ENCODE assay signal across 8 mouse cellular contexts in the genomic region with DNA sequence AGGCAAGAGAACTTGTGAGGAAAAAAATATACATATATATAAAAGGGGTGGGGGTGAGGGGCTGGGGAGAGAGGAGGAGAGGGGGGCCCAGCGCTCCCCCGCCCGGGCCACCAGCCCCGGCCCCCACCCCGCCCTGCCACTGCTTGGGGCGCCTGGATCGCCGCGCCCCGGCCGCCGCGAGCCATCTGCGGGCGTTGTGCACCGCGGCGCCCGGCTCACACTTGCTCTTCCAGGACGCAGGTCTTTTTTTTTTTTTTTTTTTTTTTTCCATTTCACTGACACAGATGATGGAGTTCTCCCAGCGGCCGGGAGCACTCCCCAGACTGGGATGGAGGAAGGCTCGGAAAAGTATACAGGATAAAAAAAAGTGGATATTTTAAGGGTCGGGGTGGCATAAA. TPM values are rescaled to one million over a fixed set of nuclear protein-coding genes. Genes with fewer than 3 reads are reported as not detected.
A peak's percentile ranks its signal among the peaks of the same experiment; 100 is the strongest.
DNase-seq lines count a peak whose midpoint lies in the region; ATAC-seq and TF ChIP-seq lines count a peak whose summit lies in the region.

No protein-coding gene starts in this region.

- no peak for TF ChIP-seq CTCF in hindbrain, postnatal 0 days (IDR thresholded peaks at IDR 0.05; ENCODE audit: low read depth)
- TF ChIP-seq CTCF in midbrain, postnatal 0 days (IDR thresholded peaks at IDR 0.05), result no peak

- H3K9me3 ChIP-seq in kidney, embryonic 14.5 days (ENCODE audit: control insufficient read depth, low read length), result no peaks in the 10 kb centered on the region
- no peaks in the 10 kb centered on the region for H3K9me3 ChIP-seq in embryonic facial prominence, embryonic 13.5 days
- H3K9me3 ChIP-seq in hindbrain, postnatal 0 days (ENCODE audit: low read length), result no peaks in the 10 kb centered on the region
- H3K9me3 ChIP-seq in midbrain, postnatal 0 days (ENCODE audit: low read length), result no peaks in the 10 kb centered on the region

- no peak overlapping the region for H3K27ac ChIP-seq in kidney, embryonic 14.5 days (ENCODE audit: low read depth, low read length)
- H3K27ac ChIP-seq in embryonic facial prominence, embryonic 13.5 days, result no peak overlapping the region
- H3K27ac ChIP-seq in hindbrain, postnatal 0 days, result peak overlapping the region; percentile 83
- no peak overlapping the region; the same call in 1 of the 2 replicates for H3K27ac ChIP-seq in midbrain, postnatal 0 days (ENCODE audit: low read depth, low read length)

- H3K4me3 ChIP-seq in kidney, embryonic 14.5 days (ENCODE audit: low read length), result peak overlapping the region; percentile 63
- H3K4me3 ChIP-seq in embryonic facial prominence, embryonic 13.5 days, result peak overlapping the region; percentile 60
- peak overlapping the region; percentile 65 for H3K4me3 ChIP-seq in hindbrain, postnatal 0 days (ENCODE audit: low read length)
- H3K4me3 ChIP-seq in midbrain, postnatal 0 days (ENCODE audit: low read depth, low read length), result peak overlapping the region; percentile 57

- no peaks in the 10 kb centered on the region for H3K36me3 ChIP-seq in kidney, embryonic 14.5 days (ENCODE audit: control insufficient read depth, insufficient read depth, low read length)
- H3K36me3 ChIP-seq in embryonic facial prominence, embryonic 13.5 days, result no peaks in the 10 kb centered on the region
- no peaks in the 10 kb centered on the region for H3K36me3 ChIP-seq in hindbrain, postnatal 0 days (ENCODE audit: insufficient read depth, low read length)
- H3K36me3 ChIP-seq in midbrain, postnatal 0 days (ENCODE audit: insufficient read depth, low read length), result no peaks in the 10 kb centered on the region

- peaks cover 22% of the 10 kb centered on the region; the same call in 1 of the 2 replicates for H3K4me1 ChIP-seq in kidney, embryonic 14.5 days (ENCODE audit: control insufficient read depth, insufficient read depth, low read length)
- peaks cover 47% of the 10 kb centered on the region for H3K4me1 ChIP-seq in embryonic facial prominence, embryonic 13.5 days
- peaks cover 14% of the 10 kb centered on the region; the same call in 1 of the 2 replicates for H3K4me1 ChIP-seq in hindbrain, postnatal 0 days (ENCODE audit: insufficient read depth, low read length)
- peaks cover 11% of the 10 kb centered on the region; the same call in 1 of the 2 replicates for H3K4me1 ChIP-seq in midbrain, postnatal 0 days (ENCODE audit: insufficient read depth, low read length)

- no peak for DNase-seq in kidney, postnatal 14 days
- no peak for DNase-seq in hindbrain, postnatal 0 days (ENCODE audit: low spot score)
- DNase-seq in midbrain, postnatal 0 days (ENCODE audit: low spot score), result no peak
- no peak for DNase-seq in urinary bladder, postnatal 10 days (ENCODE audit: low spot score)
- no peak for DNase-seq in MN1 (ENCODE audit: low spot score)
- no peak for DNase-seq in urinary bladder, postnatal 36 days (ENCODE audit: low spot score in 2 of 2)

- peak overlapping the region; percentile 58 for H3K9ac ChIP-seq in kidney, embryonic 14.5 days (ENCODE audit: low read depth, low read length)
- peak overlapping the region; percentile 70; the same call in 1 of the 2 replicates for H3K9ac ChIP-seq in embryonic facial prominence, embryonic 13.5 days
- H3K9ac ChIP-seq in hindbrain, postnatal 0 days (replicated peaks; ENCODE audit: low read length), result peak overlapping the region; percentile 65
- H3K9ac ChIP-seq in midbrain, postnatal 0 days (replicated peaks; ENCODE audit: low read length, poor library complexity, severe bottlenecking), result peak overlapping the region; percentile 55

- H3K4me2 ChIP-seq in kidney, embryonic 14.5 days (replicated peaks; ENCODE audit: low read depth, low read length), result peak overlapping the region; percentile 98
- H3K4me2 ChIP-seq in embryonic facial prominence, embryonic 13.5 days, result peak overlapping the region; percentile 92
- peak overlapping the region; percentile 90 for H3K4me2 ChIP-seq in hindbrain, postnatal 0 days (ENCODE audit: low read depth, low read length)
- peak overlapping the region; percentile 96 for H3K4me2 ChIP-seq in midbrain, postnatal 0 days (ENCODE audit: low read depth, low read length, poor library complexity, severe bottlenecking)

- WGBS in kidney, embryonic 14.5 days, result 0% methylated on average over 11 of the region's 24 CpGs
- 0% methylated on average over 4 of the region's 24 CpGs for WGBS in embryonic facial prominence, embryonic 13.5 days
- 4% methylated on average over 24 of the region's 24 CpGs for WGBS in hindbrain, postnatal 0 days
- WGBS in midbrain, postnatal 0 days, result under 1% methylated on average over 23 of the region's 24 CpGs

- peak; percentile 38 for ATAC-seq in kidney, embryonic 14.5 days (ENCODE audit: low FRiP score, low TSS enrichment)
- peak; percentile 34 for ATAC-seq in embryonic facial prominence, embryonic 13.5 days (ENCODE audit: insufficient number of reproducible peaks, insufficient read depth, low FRiP score, low TSS enrichment, low read depth)
- ATAC-seq in hindbrain, postnatal 0 days, result peak; percentile 41
- ATAC-seq in midbrain, postnatal 0 days (ENCODE audit: low FRiP score), result peak; percentile 39; the same call in 1 of the 2 replicates

- peaks cover 64% of the 10 kb centered on the region for H3K27me3 ChIP-seq in kidney, embryonic 14.5 days (ENCODE audit: control insufficient read depth, insufficient read depth, low read length)
- H3K27me3 ChIP-seq in embryonic facial prominence, embryonic 13.5 days, result peaks cover 91% of the 10 kb centered on the region
- peaks cover 16% of the 10 kb centered on the region; the same call in 1 of the 2 replicates for H3K27me3 ChIP-seq in hindbrain, postnatal 0 days (ENCODE audit: insufficient read depth, low read length)
- peaks cover 15% of the 10 kb centered on the region for H3K27me3 ChIP-seq in midbrain, postnatal 0 days (ENCODE audit: insufficient read depth, low read length)

RNA-seq across cellular contexts. Expression of a gene that starts 0.3 kb away (rescaled TPM):
- polyA plus RNA-seq in kidney, embryonic 14.5 days (2014; fragmentation: Nextera tagmentation; extraction: Ambion mirVana), result 0.84 and 1.2 TPM in 2 replicates
- 1.3 and 1.7 TPM in 2 replicates for polyA plus RNA-seq in embryonic facial prominence, embryonic 13.5 days (2015; fragmentation: Nextera tagmentation; extraction: Ambion mirVana)
- 8.0 and 8.4 TPM in 2 replicates for total RNA-seq in hindbrain, postnatal 0 days (2014; rRNA removed)
- 3.8 and 3.9 TPM in 2 replicates for polyA plus RNA-seq in hindbrain, postnatal 0 days (2015; fragmentation: Nextera tagmentation; extraction: Ambion mirVana)
- 11.1 and 16.0 TPM in 2 replicates for total RNA-seq in midbrain, postnatal 0 days (2014; rRNA removed)
- polyA plus RNA-seq in midbrain, postnatal 0 days (2015; fragmentation: Nextera tagmentation; extraction: Ambion mirVana), result 6.0 and 11.9 TPM in 2 replicates
